Mouse (Mus musculus) lung, postnatal 0 days (tissue): ENCODE measurements around the gene St6gal1.

Experiments
- CTCF ChIP-seq: IDR thresholded peaks from 2 replicates; pipeline ENCODE4 v1.5.1; 2016; ENCODE audit warnings: antibody characterized with exemption, mild to moderate bottlenecking
- EP300 ChIP-seq: IDR thresholded peaks from 2 replicates; pipeline ENCODE4 v1.6.1; 2016; ENCODE audit warnings: antibody characterized with exemption, mild to moderate bottlenecking, control low read depth

- TF ChIP-seq EP300 (peak; percentile 39), CTCF (no peak)
Observed at GRCm38 (mm10) chr16:23317411-23318047, 93.0 kb downstream of the St6gal1 start.
